Mouse (Mus musculus) erythroid progenitor cell, adult 5-6 weeks (primary cell): ENCODE results near the gene Rbm43. TPM values are rescaled to one million over a fixed set of nuclear protein-coding genes. Genes with fewer than 3 reads are reported as not detected.
"Not testable (repeated sequence)": the region's sequence is repeated elsewhere in the genome, so short reads cannot be mapped to it uniquely, and the experiment has no call there.

Experiments used
- ATAC-seq: replicated peaks from 2 replicates; pipeline ENCODE4 v1.8.0; 2016; ENCODE audit warnings: moderate number of reproducible peaks, mild to moderate bottlenecking, moderate TSS enrichment, inconsistent platforms; ENCODE audit not compliant: poor library complexity, low FRiP score, severe bottlenecking
- total RNA-seq, 2 experiments: library from RNA; stranded (forward) in 1 of 2; stranded (reverse) in 1 of 2; fragments of 150-400 nt in 1 of 2; fragments of 186-747, 209-891 nt in 1 of 2; gene quantifications; 2 replicates each; pipeline versions ENCODE4 v1.2.3 to v1.2.4; 2015 to 2017; ENCODE audit warnings: low replicate concordance in 2 of 2

The Rbm43 gene
- total RNA-seq, 2 experiments from 2014 or later, result 14.9 to 36.5 TPM

GRCm38 (mm10) chr2:51914944-51915680 is 19.9 kb downstream of the Rbm43 start:
- 0 out of 2 replicates have a peak, but pooled peaks have one; percentile 49 for ATAC-seq

- no peak for ATAC-seq
Measured at GRCm38 (mm10) chr2:51914532-51914931, 20.4 kb downstream of the Rbm43 start.

- no peak for ATAC-seq
Measured at GRCm38 (mm10) chr2:51912740-51913139, 22.2 kb downstream of the Rbm43 start.

- ATAC-seq, result no peak
Measured at GRCm38 (mm10) chr2:51911864-51912263, 23.1 kb downstream of the Rbm43 start.

- ATAC-seq, result no peak
Measured at GRCm38 (mm10) chr2:51907538-51908110, 27.3 kb downstream of the Rbm43 start.

- ATAC-seq, result no peak
Measured at GRCm38 (mm10) chr2:51905637-51906036, 29.3 kb downstream of the Rbm43 start.

GRCm38 (mm10) chr2:51892411-51892901 is 42.5 kb downstream of the Rbm43 start:
- no peak for ATAC-seq

GRCm38 (mm10) chr2:51890961-51891360 is 44.0 kb downstream of the Rbm43 start:
- ATAC-seq, result no peak

- ATAC-seq, result not testable (repeated sequence)
Measured at GRCm38 (mm10) chr2:51890139-51890538, 44.8 kb downstream of the Rbm43 start.

- ATAC-seq, result no peak
Measured at GRCm38 (mm10) chr2:51880143-51880542, 54.8 kb downstream of the Rbm43 start.

Other genes starting within 250 kb of the Rbm43 start
- 7.9 and 23.5 TPM in 2 replicates for gene Nmi, start 38.3 kb upstream of the Rbm43 start, total RNA-seq (2015; ENCODE audit: low replicate concordance)
- gene Nmi, start 38.3 kb upstream of the Rbm43 start, total RNA-seq (2017; ENCODE audit: low replicate concordance), result 20.0 and 20.3 TPM in 2 replicates
- not detected in 2 replicates for gene Tnfaip6, start 102.8 kb upstream of the Rbm43 start, total RNA-seq (2015; ENCODE audit: low replicate concordance)
- gene Tnfaip6, start 102.8 kb upstream of the Rbm43 start, total RNA-seq (2017; ENCODE audit: low replicate concordance), result not detected in 2 replicates
- gene Rif1, start 137.7 kb upstream of the Rbm43 start, total RNA-seq (2015; ENCODE audit: low replicate concordance), result 76.7 and 82.9 TPM in 2 replicates
- gene Rif1, start 137.7 kb upstream of the Rbm43 start, total RNA-seq (2017; ENCODE audit: low replicate concordance), result 79.9 and 133 TPM in 2 replicates